Mouse (Mus musculus) myocyte (in vitro differentiated cells): ENCODE data around the gene AI464131.

ENCODE experiments used
- CEBPB ChIP-seq: IDR thresholded peaks from 2 replicates; pipeline ENCODE4 v1.6.1; 2011; ENCODE audit warnings: mild to moderate bottlenecking, moderate library complexity; ENCODE audit not compliant: poor library complexity, insufficient read depth, severe bottlenecking
- E2F4 ChIP-seq: IDR thresholded peaks from one replicate; pipeline ENCODE4 v1.6.1; 2011; ENCODE audit warnings: mild to moderate bottlenecking, control low read depth, moderate library complexity; ENCODE audit not compliant: insufficient read depth
- MAX ChIP-seq: IDR thresholded peaks from one replicate; pipeline ENCODE4 v1.6.1; 2011; ENCODE audit warnings: low read depth, mild to moderate bottlenecking, control low read depth
- MYOD1 ChIP-seq, 3 experiments: IDR thresholded peaks; one replicate each; pipeline ENCODE4 v1.6.1; 2011; ENCODE audit warnings: control low read depth in 2 of 3, low read depth in 2 of 3, mild to moderate bottlenecking in 2 of 3, moderate library complexity in 1 of 3; ENCODE audit not compliant: insufficient read length in 2 of 3, control insufficient read depth in 1 of 3
- MYOG ChIP-seq, 3 experiments: IDR thresholded peaks; one replicate each; pipeline ENCODE4 v1.6.1; 2011; ENCODE audit warnings: control low read depth in 2 of 3, low read depth in 2 of 3, mild to moderate bottlenecking in 2 of 3; ENCODE audit not compliant: insufficient read length in 2 of 3, control insufficient read depth in 1 of 3, insufficient read depth in 1 of 3
- POLR2A ChIP-seq: IDR thresholded peaks from one replicate; pipeline ENCODE4 v1.6.1; 2011; ENCODE audit warnings: low read depth, mild to moderate bottlenecking, control low read depth, moderate library complexity; ENCODE audit not compliant: insufficient read length
- POLR2AphosphoS2 ChIP-seq: IDR thresholded peaks from one replicate; pipeline ENCODE4 v1.6.1; 2011; ENCODE audit warnings: low read depth, control low read depth; ENCODE audit not compliant: insufficient read length
- REST ChIP-seq: IDR thresholded peaks from one replicate; pipeline ENCODE4 v1.6.1; 2011; ENCODE audit warnings: mild to moderate bottlenecking, control low read depth, moderate library complexity; ENCODE audit not compliant: insufficient read depth, insufficient read length
- TCF12 ChIP-seq: IDR thresholded peaks from one replicate; pipeline ENCODE4 v1.6.1; 2011; ENCODE audit warnings: mild to moderate bottlenecking, control low read depth; ENCODE audit not compliant: poor library complexity, insufficient read depth, severe bottlenecking
- USF1 ChIP-seq: IDR thresholded peaks from one replicate; pipeline ENCODE4 v1.6.1; 2011; ENCODE audit warnings: low read depth, mild to moderate bottlenecking, control low read depth, moderate library complexity

DNA sequence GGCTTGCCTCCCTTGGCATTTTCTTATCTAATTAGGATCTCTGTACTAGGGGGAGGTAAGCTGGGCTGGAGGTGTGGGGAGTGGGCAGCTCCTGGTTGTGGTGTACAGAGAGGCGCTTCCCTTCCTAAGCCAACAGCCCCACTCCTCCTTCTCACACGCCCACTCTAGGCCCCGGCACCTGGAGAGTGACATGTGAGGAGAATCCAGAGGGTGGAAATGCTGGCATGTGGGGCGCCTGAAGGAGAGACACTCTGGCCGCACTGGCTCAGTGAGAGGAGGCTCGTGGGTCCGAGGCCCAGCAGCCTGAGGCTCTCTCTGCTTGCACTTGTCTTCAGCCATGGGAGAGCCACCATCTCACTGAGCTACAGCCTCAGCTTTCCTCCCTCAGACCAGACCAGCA lies 15.5 kb upstream of the AI464131 start:
- TF ChIP-seq MYOG (IDR thresholded peaks at IDR 0.05; ENCODE audit: control insufficient read depth in 1 of 3, insufficient read depth in 1 of 3, insufficient read length in 2 of 3, low read depth in 2 of 3) (no peak), POLR2A (no peak), USF1 (no peak), MAX (no peak), E2F4 (no peak), REST (no peak), MYOD1 (IDR thresholded peaks at IDR 0.05; ENCODE audit: control insufficient read depth in 1 of 3, insufficient read length in 2 of 3, low read depth in 2 of 3) (no peak), CEBPB (no peak), POLR2AphosphoS2 (no peak), TCF12 (no peak)
